Mouse (Mus musculus): ENCODE results near the gene Tspan3.

Gene Tspan3

DNA sequence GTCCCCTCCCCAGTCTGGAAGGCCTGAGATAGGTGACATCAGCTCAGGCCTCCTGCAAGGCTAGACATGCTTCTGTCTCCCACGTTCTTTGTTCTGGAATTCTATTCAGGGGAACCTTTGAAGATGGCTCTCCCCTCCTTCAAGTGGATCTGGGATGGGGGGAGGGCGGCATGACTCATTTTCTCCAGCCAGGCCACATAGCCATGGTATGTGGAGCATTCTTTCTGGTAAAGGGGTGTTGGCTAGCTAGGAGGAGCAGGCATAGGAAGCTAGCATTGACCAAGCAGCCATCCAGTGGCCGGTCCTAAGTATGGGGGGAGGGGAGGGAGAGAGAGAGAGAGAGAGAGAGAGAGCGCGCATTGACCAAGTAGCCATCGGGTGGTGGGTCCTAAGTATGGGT, 57.8 kb downstream of the Tspan3 start:
- DNase-seq: no peak

DNA sequence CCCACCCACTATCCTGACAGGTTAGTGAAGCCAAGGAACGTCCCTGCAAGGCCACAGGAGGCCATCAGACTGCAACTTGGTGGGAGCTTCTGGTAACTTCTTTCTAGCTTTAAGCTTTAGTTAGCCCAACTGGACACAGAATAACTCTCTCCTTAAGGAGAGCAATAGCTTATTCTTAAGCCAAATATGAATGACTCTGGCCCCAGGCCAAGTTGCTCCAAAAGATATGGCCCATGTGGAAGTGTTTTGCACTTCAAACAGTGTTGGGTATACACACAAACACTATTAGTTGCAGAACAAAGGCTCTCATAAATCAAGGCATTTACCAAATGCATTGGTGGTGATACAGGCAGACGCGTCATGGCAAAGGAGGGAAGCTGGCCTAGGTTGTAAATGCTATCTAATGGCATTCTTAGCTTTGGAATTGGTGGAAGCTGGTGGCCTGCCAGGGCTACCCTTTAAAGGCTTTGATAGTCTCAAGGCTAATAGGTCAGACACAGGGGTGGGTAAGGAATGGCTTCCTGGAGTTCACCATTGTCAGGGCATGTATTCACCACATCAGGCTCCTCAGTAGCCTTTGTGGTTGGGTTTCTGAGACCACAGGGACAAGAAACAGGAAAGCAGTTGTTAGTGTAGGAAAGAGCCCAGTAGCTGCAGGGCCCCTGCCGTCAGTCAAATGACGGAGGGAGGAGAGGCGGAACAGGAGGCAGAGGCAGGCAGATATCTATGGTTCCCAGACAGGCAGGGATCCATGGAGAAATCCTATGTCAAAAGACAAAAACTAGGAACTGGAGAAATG, 58.8 kb downstream of the Tspan3 start:
- no peak for DNase-seq

GRCm38 (mm10) chr9:56104921-56105320, 60.4 kb downstream of the Tspan3 start:
- no peak for DNase-seq

GRCm38 (mm10) chr9:56101022-56101421, 64.3 kb downstream of the Tspan3 start:
- no peak for DNase-seq

DNA sequence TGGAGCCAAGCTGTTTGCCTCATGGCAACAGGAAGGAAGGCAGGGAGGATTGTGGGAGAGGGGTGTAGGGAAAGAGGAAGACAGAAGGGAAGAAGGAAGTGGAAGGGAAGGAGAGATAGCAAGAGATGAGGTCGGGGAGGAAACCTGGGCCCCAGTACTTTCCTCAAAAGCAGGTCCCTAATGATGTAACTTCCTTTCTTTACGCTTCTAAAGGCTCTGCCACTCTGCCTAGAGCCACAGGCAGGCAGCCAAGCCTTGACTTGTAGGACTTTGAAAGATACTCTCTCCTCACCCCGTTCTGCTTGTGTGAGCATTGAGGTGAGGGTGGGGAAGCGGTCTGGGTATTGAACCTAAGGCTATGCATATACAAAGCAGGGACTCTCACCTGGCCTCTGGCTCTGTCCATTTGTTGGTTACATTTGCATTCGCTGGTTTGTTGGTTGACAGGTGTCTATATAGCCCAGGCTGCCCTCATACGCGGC, 65.2 kb downstream of the Tspan3 start:
- DNase-seq: no peak

DNA sequence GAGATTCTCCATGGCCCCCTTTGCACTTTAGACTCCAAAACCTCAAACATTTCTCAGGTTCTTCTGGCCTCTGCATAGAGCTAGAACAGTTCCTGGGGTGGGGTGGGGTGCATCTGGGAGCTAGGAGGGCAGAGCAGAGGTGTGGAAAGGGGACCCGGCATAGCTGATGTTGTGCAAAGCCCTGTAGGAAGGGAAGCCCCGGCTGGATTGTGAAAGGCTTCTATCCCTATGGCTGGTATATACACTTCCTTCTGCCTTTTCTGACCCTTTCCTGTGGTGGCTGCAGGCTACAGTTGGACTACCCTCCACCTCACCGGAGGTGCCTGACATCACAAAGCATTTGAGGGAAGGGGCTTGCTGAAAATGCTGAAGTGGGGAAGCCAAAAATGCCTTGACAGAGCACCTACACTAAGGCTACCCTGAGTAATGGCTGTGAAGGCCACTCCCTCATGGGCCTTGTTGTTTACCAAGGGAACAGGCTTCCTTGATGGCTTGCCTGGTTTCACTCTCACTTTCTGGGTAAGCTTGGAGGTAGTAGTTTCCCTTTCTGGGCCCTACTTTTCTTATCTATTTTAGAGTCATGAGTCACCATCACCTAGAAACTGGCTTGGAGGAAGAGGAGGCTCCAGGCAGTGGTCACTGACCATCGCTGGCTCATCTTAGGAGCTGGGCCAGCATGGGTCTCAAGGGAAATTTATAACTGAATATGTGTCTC, 67.5 kb downstream of the Tspan3 start:
- DNase-seq: no peak

GRCm38 (mm10) chr9:56092102-56092501, 73.2 kb downstream of the Tspan3 start:
- DNase-seq: no peak

- no peak for DNase-seq
These were observed 74.6 kb downstream of the Tspan3 start for GRCm38 (mm10) chr9:56090546-56091225.

GRCm38 (mm10) chr9:56089778-56090520, 75.3 kb downstream of the Tspan3 start, which contains the start of gene Pstpip1:
Gene Pstpip1 (plus strand): TSS chr9:56089962.
- peak; percentile 52 for DNase-seq

GRCm38 (mm10) chr9:56086524-56086923, 78.8 kb downstream of the Tspan3 start:
- no peak for DNase-seq

Data from embryo, embryonic 11 days (tissue).